Mouse (Mus musculus) left cerebral cortex, postnatal 14 days (tissue): ENCODE data around the gene Olfr491. TPM values are rescaled to one million over a fixed set of nuclear protein-coding genes. Genes with fewer than 3 reads are reported as not detected.

ENCODE experiments used
- DNase-seq, 2 experiments: peaks; one replicate each; pipeline ENCODE4 v3.0.0; 2021 to 2022; ENCODE audit warnings: low spot score in 2 of 2, mixed read lengths in 1 of 2
- intact Hi-C: fragments of 180-260 bp; cut with DNase I; formaldehyde crosslinking; loops from one replicate; pipeline ENCODE4 v1.15.1; 2025
- long read RNA-seq, 2 experiments: library from polyadenylated mRNA; stranded (forward); transcript quantifications; one replicate each; pipeline ENCODE4 v2.0.0; 2021
- total RNA-seq, 2 experiments: library from RNA; stranded (reverse); gene quantifications; 2 replicates each; pipeline ENCODE4 v1.2.3; 2021

Olfr491 gene
- not detected for total RNA-seq
- long read RNA-seq, experiment 1: 0 reads
- long read RNA-seq, experiment 2: 0 reads

GRCm38 (mm10) chr7:108313151-108313550 lies at the start of gene Olfr491:
TSS of gene Olfr491 (plus strand) at chr7:108313451.
- no peak for DNase-seq
- intact Hi-C loops: no loop called here

GRCm38 (mm10) chr7:108288834-108289233 lies 24.4 kb upstream of the Olfr491 start, which contains the start of gene Olfr490:
TSS of gene Olfr490 (minus strand) at chr7:108288934.
- no peak for DNase-seq
- intact Hi-C loops: no loop called here

- no peak for DNase-seq
- intact Hi-C loops: no loop called here
Measured at GRCm38 (mm10) chr7:108323574-108323973, 10.3 kb downstream of the Olfr491 start, which contains the start of gene Olfr492. TSS of gene Olfr492 (minus strand) at chr7:108323674.

GRCm38 (mm10) chr7:108346879-108347278 lies 33.6 kb downstream of the Olfr491 start, which contains the start of gene Olfr493:
TSS of gene Olfr493 (minus strand) at chr7:108346979.
- DNase-seq: no peak
- intact Hi-C loops: no loop called here

GRCm38 (mm10) chr7:108365035-108365434 lies 51.8 kb downstream of the Olfr491 start, which contains the start of gene Olfr494:
TSS of gene Olfr494 (plus strand) at chr7:108365335.
- intact Hi-C loops: no loop called here
- no peak for DNase-seq

Other genes starting within 250 kb of the Olfr491 start
- gene Olfr480, start 246.1 kb upstream of the Olfr491 start, total RNA-seq: not detected
- not detected for gene Olfr481, start 233.6 kb upstream of the Olfr491 start, total RNA-seq
- 1 to 10 TPM; 2.0 to 2.3 TPM for gene Olfr482, start 215.9 kb upstream of the Olfr491 start, total RNA-seq
- gene Olfr483, start 212.6 kb upstream of the Olfr491 start, total RNA-seq: not detected
- not detected for gene Olfr484, start 186.0 kb upstream of the Olfr491 start, total RNA-seq
- gene Olfr485, start 153.6 kb upstream of the Olfr491 start, total RNA-seq: not detected
- gene Olfr486, start 140.7 kb upstream of the Olfr491 start, total RNA-seq: not detected
- not detected for gene Olfr487, start 98.8 kb upstream of the Olfr491 start, total RNA-seq
- gene Olfr488, start 55.1 kb upstream of the Olfr491 start, total RNA-seq: not detected
- gene Olfr490, start 24.5 kb upstream of the Olfr491 start, total RNA-seq: not detected
- not detected for gene Olfr492, start 10.2 kb downstream of the Olfr491 start, total RNA-seq
- not detected for gene Olfr493, start 33.5 kb downstream of the Olfr491 start, total RNA-seq
- not detected for gene Olfr494, start 51.9 kb downstream of the Olfr491 start, total RNA-seq
- not detected for gene Olfr495, start 79.7 kb downstream of the Olfr491 start, total RNA-seq
- gene Olfr497, start 107.0 kb downstream of the Olfr491 start, total RNA-seq: not detected
- not detected for gene Olfr498, start 151.9 kb downstream of the Olfr491 start, total RNA-seq
- gene Olfr502, start 211.6 kb downstream of the Olfr491 start, total RNA-seq: not detected
- gene Olfr503, start 231.1 kb downstream of the Olfr491 start, total RNA-seq: not detected